Mouse (Mus musculus) cerebellum, postnatal 36 days (tissue): ENCODE results near the gene Gm47959.
A peak's percentile ranks its signal among the peaks of the same experiment; 100 is the strongest.
"Not testable (repeated sequence)": the region's sequence is repeated elsewhere in the genome, so short reads cannot be mapped to it uniquely, and the experiment has no call there.

Experiments used
- DNase-seq, 2 experiments: peaks; one replicate each; pipeline ENCODE4 v3.0.0; 2021 to 2022; ENCODE audit warnings: mixed read lengths in 2 of 2

Gene Gm47959

GRCm38 (mm10) chr1:83000306-83000705 lies at the start of gene Gm47959:
Gene Gm47959, plus strand, starts transcription at chr1:83000548.
- not testable (repeated sequence) for DNase-seq

GRCm38 (mm10) chr1:82955913-82956312 lies 44.4 kb upstream of the Gm47959 start, which contains the start of gene Gm7544:
Gene Gm7544, minus strand, starts transcription at chr1:82956013.
- not testable (repeated sequence) for DNase-seq

- DNase-seq = no peak
Observed at GRCm38 (mm10) chr1:82959870-82960385, 40.4 kb upstream of the Gm47959 start, which contains the start of gene Gm47955. Gene Gm47955, plus strand, starts transcription at chr1:82960286.

- no peak for DNase-seq
Observed at GRCm38 (mm10) chr1:82966413-82966812, 33.9 kb upstream of the Gm47959 start.

- DNase-seq = no peak
Observed at GRCm38 (mm10) chr1:82972046-82972445, 28.3 kb upstream of the Gm47959 start.

- DNase-seq = no peak
Observed at GRCm38 (mm10) chr1:82973244-82973643, 27.1 kb upstream of the Gm47959 start.

GRCm38 (mm10) chr1:82973901-82974300 lies 26.4 kb upstream of the Gm47959 start:
- no peak for DNase-seq

- DNase-seq = no peak
Observed at GRCm38 (mm10) chr1:82974342-82974741, 26.0 kb upstream of the Gm47959 start.

GRCm38 (mm10) chr1:82975750-82976149 lies 24.6 kb upstream of the Gm47959 start:
- no peak for DNase-seq

GRCm38 (mm10) chr1:82977840-82978239 lies 22.5 kb upstream of the Gm47959 start:
- no peak for DNase-seq

- no peak for DNase-seq
Observed at GRCm38 (mm10) chr1:82986738-82987137, 13.6 kb upstream of the Gm47959 start.

- DNase-seq = peak in 1 of 2 experiments; percentile 62
Observed at GRCm38 (mm10) chr1:82987530-82988198, 12.7 kb upstream of the Gm47959 start.

- no peak for DNase-seq
Observed at GRCm38 (mm10) chr1:82991062-82991461, 9.3 kb upstream of the Gm47959 start.

- no peak for DNase-seq
Observed at GRCm38 (mm10) chr1:82991596-82991995, 8.8 kb upstream of the Gm47959 start.

GRCm38 (mm10) chr1:82992093-82992492 lies 8.3 kb upstream of the Gm47959 start:
- DNase-seq = no peak

GRCm38 (mm10) chr1:82993947-82994346 lies 6.4 kb upstream of the Gm47959 start:
- no peak for DNase-seq

- no peak for DNase-seq
Observed at GRCm38 (mm10) chr1:83006218-83007179, 6.2 kb downstream of the Gm47959 start.

GRCm38 (mm10) chr1:83007471-83007870 lies 7.1 kb downstream of the Gm47959 start:
- DNase-seq = no peak

- DNase-seq = no peak
Observed at GRCm38 (mm10) chr1:83014477-83014876, 14.1 kb downstream of the Gm47959 start.

- no peak for DNase-seq
Observed at GRCm38 (mm10) chr1:83015329-83015879, 15.1 kb downstream of the Gm47959 start.

GRCm38 (mm10) chr1:83016556-83016955 lies 16.2 kb downstream of the Gm47959 start:
- DNase-seq = no peak

GRCm38 (mm10) chr1:83031950-83032349 lies 31.6 kb downstream of the Gm47959 start:
- DNase-seq = no peak

- no peak for DNase-seq
Observed at GRCm38 (mm10) chr1:83032508-83032907, 32.2 kb downstream of the Gm47959 start.
